Mouse (Mus musculus): ENCODE data around the gene Pou2f1.

The Pou2f1 gene

GRCm38 (mm10) chr1:165866630-165867280 is 135.7 kb downstream of the Pou2f1 start:
- DNase-seq, result no peak

GRCm38 (mm10) chr1:165864864-165865795 is 137.3 kb downstream of the Pou2f1 start:
- DNase-seq, result no peak

- DNase-seq, result no peak
Observed at GRCm38 (mm10) chr1:165862059-165862458, 140.4 kb downstream of the Pou2f1 start.

GRCm38 (mm10) chr1:165861235-165861609 is 141.3 kb downstream of the Pou2f1 start:
- no peak for DNase-seq

- no peak for DNase-seq
Observed at GRCm38 (mm10) chr1:165860373-165861234, 141.9 kb downstream of the Pou2f1 start.

GRCm38 (mm10) chr1:165858356-165858755 is 144.1 kb downstream of the Pou2f1 start:
- DNase-seq, result peak in 1 of 2 experiments; percentile 45

GRCm38 (mm10) chr1:165857279-165857678 is 145.2 kb downstream of the Pou2f1 start:
- DNase-seq, result no peak

GRCm38 (mm10) chr1:165855759-165856545 is 146.5 kb downstream of the Pou2f1 start:
- DNase-seq, result peak in 1 of 2 experiments; percentile 23

GRCm38 (mm10) chr1:165853729-165854420 is 148.6 kb downstream of the Pou2f1 start:
- peak; percentile 42 to 89 for DNase-seq

- no peak for DNase-seq
Observed at GRCm38 (mm10) chr1:165853131-165853721, 149.3 kb downstream of the Pou2f1 start.

- peak in 1 of 2 experiments; percentile 30 for DNase-seq
Observed at GRCm38 (mm10) chr1:165852131-165852530, 150.3 kb downstream of the Pou2f1 start.

- DNase-seq, result no peak
Observed at GRCm38 (mm10) chr1:165849458-165850445, 152.7 kb downstream of the Pou2f1 start.

GRCm38 (mm10) chr1:165848881-165849280 is 153.6 kb downstream of the Pou2f1 start:
- no peak for DNase-seq

GRCm38 (mm10) chr1:165848417-165848816 is 154.1 kb downstream of the Pou2f1 start:
- DNase-seq, result no peak

GRCm38 (mm10) chr1:165845366-165845765 is 157.1 kb downstream of the Pou2f1 start:
- peak in 1 of 2 experiments; percentile 19 for DNase-seq

- DNase-seq, result peak in 1 of 2 experiments; percentile 55
Observed at GRCm38 (mm10) chr1:165844956-165845355, 157.5 kb downstream of the Pou2f1 start.

GRCm38 (mm10) chr1:165844466-165844951 is 158.0 kb downstream of the Pou2f1 start:
- DNase-seq, result peak in 1 of 2 experiments; percentile 23

GRCm38 (mm10) chr1:165843586-165843985 is 158.9 kb downstream of the Pou2f1 start:
- no peak for DNase-seq

- DNase-seq, result no peak
Observed at GRCm38 (mm10) chr1:165842170-165842569, 160.3 kb downstream of the Pou2f1 start.
